Comparison of ENCODE assay signal across 9 mouse cellular contexts in genomic region chr3:51807981-51808870, GRCm38 (mm10).
A peak's percentile ranks its signal among the peaks of the same experiment; 100 is the strongest.
DNase-seq lines count a peak whose midpoint lies in the region; ATAC-seq lines count a peak whose summit lies in the region.
"Had no signal": no experiment of that assay in that cellular context is flagged by ENCODE, and none has a peak within 500 bp of the region (broad histone marks: within the 10 kb centered on the region; RNA-seq: fewer than 3 reads in every experiment).

No protein-coding gene starts in this region.

- H3K4me1 ChIP-seq in forebrain, embryonic 14.5 days (ENCODE audit: control insufficient read depth, insufficient read depth, low read length): peaks cover 36% of the 10 kb centered on the region
- peaks cover 6% of the 10 kb centered on the region for H3K4me1 ChIP-seq in lung, embryonic 15.5 days
- no peaks in the 10 kb centered on the region; the same call in 1 of the 2 replicates for H3K4me1 ChIP-seq in intestine, embryonic 16.5 days (ENCODE audit: control insufficient read depth, insufficient read depth, low read length)
- H3K4me1 ChIP-seq: intestine, embryonic 15.5 days had no signal

- H3K4me2 ChIP-seq in forebrain, embryonic 14.5 days (ENCODE audit: low read length): no peak overlapping the region
- H3K4me2 ChIP-seq in lung, embryonic 15.5 days: no peak overlapping the region
- H3K4me2 ChIP-seq in intestine, embryonic 16.5 days (ENCODE audit: low read depth, low read length): no peak overlapping the region
- H3K4me2 ChIP-seq: intestine, embryonic 15.5 days had no signal

- H3K27ac ChIP-seq in forebrain, embryonic 14.5 days (ENCODE audit: low read depth, low read length): 0 out of 2 replicates have a peak overlapping the region, but pooled peaks have one; percentile 27
- H3K27ac ChIP-seq in lung, embryonic 15.5 days: 0 out of 2 replicates have a peak overlapping the region, but pooled peaks have one; percentile 9
- no peak overlapping the region for H3K27ac ChIP-seq in intestine, embryonic 16.5 days (ENCODE audit: low read length)
- H3K27ac ChIP-seq: intestine, embryonic 15.5 days had no signal

- H3K36me3 ChIP-seq in forebrain, embryonic 14.5 days (ENCODE audit: control insufficient read depth, insufficient read depth, low read length): no peaks in the 10 kb centered on the region
- no peaks in the 10 kb centered on the region for H3K36me3 ChIP-seq in lung, embryonic 15.5 days
- no peaks in the 10 kb centered on the region for H3K36me3 ChIP-seq in intestine, embryonic 16.5 days (ENCODE audit: control insufficient read depth, insufficient read depth, low read length)
- H3K36me3 ChIP-seq: intestine, embryonic 15.5 days had no signal

- no peak overlapping the region for H3K9ac ChIP-seq in forebrain, embryonic 14.5 days (ENCODE audit: low read length)
- H3K9ac ChIP-seq in lung, embryonic 15.5 days: no peak overlapping the region
- no peak overlapping the region for H3K9ac ChIP-seq in intestine, embryonic 16.5 days (ENCODE audit: low read depth, low read length)
- H3K9ac ChIP-seq: intestine, embryonic 15.5 days had no signal

- ATAC-seq in cerebellum, adult (ENCODE audit: insufficient number of reproducible peaks, low FRiP score, low TSS enrichment): peak; percentile 58
- ATAC-seq in forebrain, embryonic 14.5 days: no peak
- ATAC-seq in lung, embryonic 15.5 days (ENCODE audit: borderline replicate concordance, extremely low read depth, low FRiP score, low TSS enrichment): no peak
- no peak for ATAC-seq in intestine, embryonic 16.5 days
- ATAC-seq: intestine, embryonic 15.5 days had no signal

- H3K4me3 ChIP-seq in forebrain, embryonic 14.5 days (ENCODE audit: low read depth, low read length): no peak overlapping the region
- H3K4me3 ChIP-seq in lung, embryonic 15.5 days: no peak overlapping the region
- no peak overlapping the region for H3K4me3 ChIP-seq in intestine, embryonic 16.5 days (ENCODE audit: low read length)
- H3K4me3 ChIP-seq: intestine, embryonic 15.5 days had no signal

- H3K9me3 ChIP-seq in forebrain, embryonic 14.5 days (replicated peaks; ENCODE audit: control insufficient read depth, low read length): no peaks in the 10 kb centered on the region
- H3K9me3 ChIP-seq in lung, embryonic 15.5 days: no peaks in the 10 kb centered on the region
- H3K9me3 ChIP-seq in intestine, embryonic 16.5 days (ENCODE audit: control insufficient read depth, low read length): no peaks in the 10 kb centered on the region
- H3K9me3 ChIP-seq: intestine, embryonic 15.5 days had no signal

- no peaks in the 10 kb centered on the region for H3K27me3 ChIP-seq in forebrain, embryonic 14.5 days (replicated peaks; ENCODE audit: control insufficient read depth, insufficient read depth, low read length)
- no peaks in the 10 kb centered on the region for H3K27me3 ChIP-seq in lung, embryonic 15.5 days
- H3K27me3 ChIP-seq in intestine, embryonic 16.5 days (replicated peaks; ENCODE audit: control insufficient read depth, insufficient read depth, low read length): no peaks in the 10 kb centered on the region
- H3K27me3 ChIP-seq: intestine, embryonic 15.5 days had no signal

- no peak for DNase-seq in cerebellum, postnatal 4 days (ENCODE audit: low spot score in 2 of 2)
- DNase-seq in adipocyte (ENCODE audit: low spot score): peak; percentile 28
- peak; percentile 46 for DNase-seq in forebrain, embryonic 14.5 days (ENCODE audit: low spot score)
- no peak for DNase-seq in ovary, adult 18-20 months (ENCODE audit: low spot score)
- no peak for DNase-seq in kidney, postnatal 4 days

- WGBS in forebrain, embryonic 14.5 days: 71% methylated on average over 16 of the region's 16 CpGs
- 76% methylated on average over 16 of the region's 16 CpGs for WGBS in lung, embryonic 15.5 days
- 82% methylated on average over 16 of the region's 16 CpGs for WGBS in intestine, embryonic 16.5 days

Comparison
In these comparisons a context has a peak if more than half of its experiments do, and no peak if none do; other contexts are left out.
1. DNase-seq: peak in adipocyte (single experiment) and forebrain, embryonic 14.5 days (single experiment); none in cerebellum, postnatal 4 days (0 of 2), ovary, adult 18-20 months (single experiment) and kidney, postnatal 4 days (0 of 2).